Mouse (Mus musculus) spleen, adult 2 months (tissue): ENCODE measurements at regions not wholly inside any gene's neighbourhood (a gene's known extent, or its start where the extent isn't known, plus 50 kb on each side); places are given as distances from the start of the nearest gene placed in this dataset.

ENCODE experiments used
- CTCF ChIP-seq: fragments of 200-500 bp; IDR thresholded peaks from 2 replicates; pipeline ENCODE4 v1.5.1; 2011; ENCODE audit warnings: mild to moderate bottlenecking, inconsistent platforms; ENCODE audit not compliant: insufficient read depth, insufficient read length, insufficient replicate concordance; ENCODE audit errors: extremely low read depth
- POLR2A ChIP-seq: fragments of 200-500 bp; IDR thresholded peaks from 2 replicates; pipeline ENCODE4 v1.6.1; 2011; ENCODE audit warnings: low read depth, low read length, inconsistent platforms

GRCm38 (mm10) chr2:128372204-128372603 is 218.8 kb upstream of the Spdye4c start:
- TF ChIP-seq POLR2A (no peak), CTCF (no peak)
